Mouse (Mus musculus): Measurements from ENCODE around the gene Zdhhc22.

- no peak for TF ChIP-seq CTCF (IDR thresholded peaks at IDR 0.05; ENCODE audit: low read depth)
- TF ChIP-seq EP300 (IDR thresholded peaks at IDR 0.05; ENCODE audit: low read depth), result no peak
These were observed 6.6 kb downstream of the Zdhhc22 start for GRCm38 (mm10) chr12:86983470-86984193.
